12 mouse cellular contexts compared by ENCODE assay signal in genomic region chr2:53038253-53038652, GRCm38 (mm10).
DNase-seq lines count a peak whose midpoint lies in the region; ATAC-seq lines count a peak whose summit lies in the region.
"Had no signal": no experiment of that assay in that cellular context is flagged by ENCODE, and none has a peak within 500 bp of the region (broad histone marks: within the 10 kb centered on the region; RNA-seq: fewer than 3 reads in every experiment).

No protein-coding gene starts in this region.

- no peak overlapping the region for H3K9ac ChIP-seq in embryonic facial prominence, embryonic 12.5 days
- H3K9ac ChIP-seq in hindbrain, embryonic 16.5 days (ENCODE audit: low read depth, low read length), result no peak overlapping the region
- H3K9ac ChIP-seq in midbrain, embryonic 14.5 days (replicated peaks; ENCODE audit: low read length), result 0 out of 2 replicates have a peak overlapping the region, but pooled peaks have one; percentile 4
- H3K9ac ChIP-seq: liver, embryonic 12.5 days had no signal

- H3K36me3 ChIP-seq in embryonic facial prominence, embryonic 12.5 days, result peaks cover 4% of the 10 kb centered on the region; the same call in 1 of the 2 replicates
- H3K36me3 ChIP-seq in forebrain, embryonic 10.5 days (replicated peaks), result peaks cover 20% of the 10 kb centered on the region
- peaks cover 5% of the 10 kb centered on the region; the same call in 1 of the 2 replicates for H3K36me3 ChIP-seq in hindbrain, embryonic 16.5 days (ENCODE audit: control insufficient read depth, insufficient read depth, low read length)
- H3K36me3 ChIP-seq in midbrain, embryonic 14.5 days (ENCODE audit: control insufficient read depth, insufficient read depth, low read length), result peaks cover 5% of the 10 kb centered on the region; the same call in 1 of the 2 replicates
- H3K36me3 ChIP-seq: liver, embryonic 12.5 days had no signal

- H3K27ac ChIP-seq in embryonic facial prominence, embryonic 12.5 days, result 0 out of 2 replicates have a peak overlapping the region, but pooled peaks have one; percentile 32
- peak overlapping the region; percentile 60 for H3K27ac ChIP-seq in forebrain, embryonic 10.5 days
- peak overlapping the region; percentile 4; the same call in 1 of the 2 replicates for H3K27ac ChIP-seq in hindbrain, embryonic 16.5 days (ENCODE audit: low read depth, low read length)
- peak overlapping the region; percentile 43 for H3K27ac ChIP-seq in midbrain, embryonic 14.5 days (replicated peaks; ENCODE audit: low read depth, low read length)
- H3K27ac ChIP-seq: liver, embryonic 12.5 days had no signal

- no peaks in the 10 kb centered on the region for H3K9me3 ChIP-seq in embryonic facial prominence, embryonic 12.5 days
- no peaks in the 10 kb centered on the region for H3K9me3 ChIP-seq in forebrain, embryonic 10.5 days
- H3K9me3 ChIP-seq in hindbrain, embryonic 16.5 days (ENCODE audit: control insufficient read depth, low read length), result no peaks in the 10 kb centered on the region
- H3K9me3 ChIP-seq in midbrain, embryonic 14.5 days (ENCODE audit: control insufficient read depth, low read length), result no peaks in the 10 kb centered on the region
- H3K9me3 ChIP-seq: liver, embryonic 12.5 days had no signal

- peaks cover 30% of the 10 kb centered on the region for H3K4me1 ChIP-seq in embryonic facial prominence, embryonic 12.5 days
- peaks cover 38% of the 10 kb centered on the region for H3K4me1 ChIP-seq in forebrain, embryonic 10.5 days
- peaks cover 6% of the 10 kb centered on the region for H3K4me1 ChIP-seq in hindbrain, embryonic 16.5 days (ENCODE audit: control insufficient read depth, insufficient read depth, low read depth, low read length)
- peaks cover 12% of the 10 kb centered on the region; the same call in 1 of the 2 replicates for H3K4me1 ChIP-seq in midbrain, embryonic 14.5 days (ENCODE audit: control insufficient read depth, insufficient read depth, low read length)
- H3K4me1 ChIP-seq: liver, embryonic 12.5 days had no signal

- H3K27me3 ChIP-seq in embryonic facial prominence, embryonic 12.5 days, result no peaks in the 10 kb centered on the region
- no peaks in the 10 kb centered on the region for H3K27me3 ChIP-seq in forebrain, embryonic 10.5 days (ENCODE audit: poor library complexity, severe bottlenecking)
- no peaks in the 10 kb centered on the region for H3K27me3 ChIP-seq in hindbrain, embryonic 16.5 days (replicated peaks; ENCODE audit: control insufficient read depth, insufficient read depth, low read length)
- H3K27me3 ChIP-seq in midbrain, embryonic 14.5 days (ENCODE audit: control insufficient read depth, insufficient read depth, low read length), result no peaks in the 10 kb centered on the region
- H3K27me3 ChIP-seq: CH12.LX; liver, embryonic 12.5 days had no signal

- no peak for DNase-seq in forebrain, embryonic 10.5 days (ENCODE audit: extremely low spot score, low spot score)
- DNase-seq in midbrain, embryonic 14.5 days, result no peak
- DNase-seq in frontal cortex, postnatal 36 days (ENCODE audit: low spot score in 2 of 2), result no peak
- no peak for DNase-seq in frontal cortex, adult 2 months (ENCODE audit: extremely low spot score in 1 of 2, low spot score in 1 of 2)
- no peak for DNase-seq in gastrocnemius, postnatal 4 days (ENCODE audit: low spot score in 2 of 2)
- DNase-seq: cerebellum, adult 8-10 months; kidney, postnatal 10 days; lung, postnatal 10 days had no signal

- H3K4me2 ChIP-seq in embryonic facial prominence, embryonic 12.5 days (replicated peaks), result no peak overlapping the region
- no peak overlapping the region for H3K4me2 ChIP-seq in hindbrain, embryonic 16.5 days (ENCODE audit: low read length)
- no peak overlapping the region for H3K4me2 ChIP-seq in midbrain, embryonic 14.5 days (ENCODE audit: low read length)
- H3K4me2 ChIP-seq: liver, embryonic 12.5 days had no signal

- ATAC-seq in embryonic facial prominence, embryonic 12.5 days (ENCODE audit: insufficient number of reproducible peaks, insufficient read depth, low FRiP score, low TSS enrichment), result no peak
- no peak for ATAC-seq in hindbrain, embryonic 16.5 days
- ATAC-seq in midbrain, embryonic 14.5 days (ENCODE audit: low FRiP score, low TSS enrichment), result no peak; the same call in 1 of the 2 replicates
- ATAC-seq: liver, embryonic 12.5 days had no signal

- H3K4me3 ChIP-seq in embryonic facial prominence, embryonic 12.5 days, result no peak overlapping the region
- H3K4me3 ChIP-seq in forebrain, embryonic 10.5 days, result no peak overlapping the region
- no peak overlapping the region for H3K4me3 ChIP-seq in hindbrain, embryonic 16.5 days (ENCODE audit: low read length)
- H3K4me3 ChIP-seq in midbrain, embryonic 14.5 days (replicated peaks; ENCODE audit: low read depth, low read length), result no peak overlapping the region
- H3K4me3 ChIP-seq: liver, embryonic 12.5 days had no signal

- WGBS in embryonic facial prominence, embryonic 12.5 days, result 43% methylated on average over 2 of the region's 2 CpGs
- WGBS in forebrain, embryonic 10.5 days, result 28% methylated on average over 2 of the region's 2 CpGs
- 43% methylated on average over 2 of the region's 2 CpGs for WGBS in hindbrain, embryonic 16.5 days
- WGBS in midbrain, embryonic 14.5 days, result 35% methylated on average over 2 of the region's 2 CpGs

Comparison
In these comparisons a context has a peak if more than half of its experiments do, and no peak if none do; other contexts are left out.
1. H3K27ac ChIP-seq: peak in every context shown above with its lines; median percentile 60 in forebrain, embryonic 10.5 days; 43 in midbrain, embryonic 14.5 days; 32 in embryonic facial prominence, embryonic 12.5 days; 4 in hindbrain, embryonic 16.5 days.